Mouse (Mus musculus): ENCODE data around the gene Lemd2.
"Not testable (repeated sequence)": the region's sequence is repeated elsewhere in the genome, so short reads cannot be mapped to it uniquely, and the experiment has no call there.

Gene Lemd2

DNA sequence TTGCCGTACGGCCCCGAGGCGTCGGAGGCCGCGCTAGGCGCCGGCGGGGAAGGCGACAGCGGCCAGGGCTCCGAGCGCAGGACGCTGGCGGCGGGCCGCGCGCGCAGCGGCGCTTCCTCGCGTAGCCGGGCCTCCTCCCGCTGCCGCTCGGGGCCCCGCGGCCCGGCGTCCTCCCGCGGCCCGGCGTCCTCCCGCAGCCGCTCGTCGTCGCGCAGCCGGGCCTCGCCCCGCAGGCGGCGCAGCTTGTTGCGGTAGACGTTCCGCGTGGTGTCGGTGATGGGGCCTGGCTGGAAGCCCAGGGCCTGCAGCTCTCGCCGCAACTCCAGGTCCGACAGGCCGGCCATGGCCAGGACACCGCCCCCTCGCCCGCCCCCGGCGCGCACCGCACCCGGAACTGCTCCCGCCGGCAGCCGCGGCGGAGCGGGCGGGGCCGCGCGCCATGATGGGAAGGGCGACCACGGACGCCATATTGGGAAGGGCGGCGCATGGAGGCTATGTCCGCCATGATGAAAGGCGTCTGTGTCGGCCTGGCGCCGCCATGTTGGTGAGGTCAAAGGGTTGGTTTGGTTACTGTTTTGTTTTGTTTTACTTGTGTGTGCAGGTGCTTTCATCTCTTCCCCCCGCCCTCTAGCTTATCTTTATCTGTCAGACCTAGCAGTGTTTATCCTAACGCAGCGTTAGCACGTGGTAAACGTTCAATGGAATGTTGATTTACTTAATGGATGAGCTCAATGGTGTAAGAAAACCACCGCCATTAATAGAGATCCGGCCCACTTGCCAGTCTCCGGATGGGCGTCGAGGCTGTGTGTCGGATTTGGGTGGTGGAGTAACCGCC is at the start of gene Lemd2:
Lemd2 (minus strand) TSS at position 395 of the 835 bp plus-strand sequence.
- peak; percentile 99 for DNase-seq

DNA sequence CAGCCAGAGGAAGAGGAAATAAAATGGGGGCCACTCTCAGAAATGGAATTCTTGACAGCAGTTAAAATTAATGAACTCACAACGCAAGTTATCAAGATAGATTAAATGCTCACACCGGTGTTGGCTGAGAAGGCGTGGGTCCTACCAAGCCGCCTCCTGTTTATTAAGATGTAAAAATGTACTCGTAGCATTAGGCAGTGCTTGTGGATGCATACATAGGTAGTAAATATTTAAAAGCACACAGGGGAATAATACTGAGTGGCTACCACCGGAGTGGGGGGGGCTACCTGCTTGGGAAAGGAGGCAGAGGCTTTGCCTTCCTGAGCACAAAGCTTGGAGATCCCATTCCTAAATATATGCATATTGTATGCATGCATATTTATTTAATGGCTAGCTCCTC is 46.9 kb upstream of the Lemd2 start:
- DNase-seq = no peak

DNA sequence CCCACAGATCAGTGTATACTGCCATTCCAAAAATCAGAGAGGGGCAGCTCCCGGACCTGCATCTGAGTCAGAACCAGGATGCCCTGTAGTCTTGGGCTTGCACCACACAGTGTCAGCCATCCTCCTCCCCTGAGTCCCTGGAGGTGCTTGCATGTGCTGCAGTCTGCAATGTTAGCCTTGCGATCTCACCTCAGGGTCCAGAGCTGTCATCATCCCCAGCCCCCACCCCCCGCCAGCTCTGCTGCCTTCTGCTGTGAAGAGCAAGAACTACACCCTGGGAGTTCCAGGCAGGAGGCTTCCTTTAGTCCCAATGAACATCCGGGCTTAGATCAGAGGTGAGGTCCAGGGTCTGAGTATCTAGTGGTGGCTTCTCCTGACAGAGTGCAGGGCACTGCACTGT is 46.2 kb upstream of the Lemd2 start:
- no peak for DNase-seq

DNA sequence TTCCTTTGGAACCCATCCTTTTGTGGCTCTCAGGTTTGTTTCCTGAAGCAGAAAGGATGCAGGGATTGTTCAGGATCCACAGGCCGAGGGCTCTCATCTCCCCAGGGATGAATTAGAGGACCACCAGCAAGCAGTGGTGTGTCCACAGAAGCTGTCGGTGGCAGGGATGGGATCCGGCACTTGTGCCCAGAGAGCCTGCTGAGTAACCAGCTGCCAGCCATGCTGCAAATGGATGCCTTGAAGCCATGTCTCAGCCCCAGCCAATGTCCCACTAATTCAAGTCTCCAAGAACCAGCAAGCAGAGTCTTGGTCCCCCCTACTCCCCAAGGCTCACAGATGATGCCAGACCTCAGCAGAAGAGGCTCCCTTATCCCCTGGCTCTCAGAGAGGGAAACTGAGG is 44.8 kb upstream of the Lemd2 start:
- DNase-seq = no peak

DNA sequence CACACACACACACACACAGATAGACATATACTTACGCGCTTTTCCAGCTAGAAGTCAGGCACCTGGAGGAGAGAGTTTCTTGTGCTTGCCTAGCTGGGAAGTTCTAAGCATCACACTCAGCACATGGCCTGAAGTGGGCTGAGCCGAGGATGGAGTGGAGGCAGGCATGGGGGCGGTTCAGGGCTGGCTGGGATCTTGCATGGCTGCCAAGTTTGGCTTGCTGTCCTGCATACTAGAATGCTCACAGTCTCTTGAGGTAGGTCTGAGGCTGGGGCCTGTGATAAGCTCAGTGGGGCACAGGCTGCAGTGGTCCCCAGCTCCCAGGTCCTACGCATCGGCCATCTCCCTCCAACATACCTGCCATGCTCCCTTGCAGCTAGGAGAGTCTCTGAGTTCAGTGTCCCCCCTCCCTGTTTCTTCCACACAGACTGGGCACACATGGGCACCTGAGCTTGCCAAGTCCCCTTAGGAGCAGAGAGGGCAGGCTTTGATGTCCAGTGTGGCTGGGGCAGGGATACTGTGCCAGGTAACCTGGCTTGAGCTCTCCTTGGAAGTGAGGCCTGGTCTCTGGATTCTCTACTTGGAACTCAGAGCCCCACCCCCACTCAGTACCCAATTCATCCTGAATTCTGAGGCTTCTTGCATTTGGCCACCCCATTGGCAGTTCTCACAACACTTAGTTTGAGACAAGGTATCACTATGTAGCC is 43.6 kb upstream of the Lemd2 start:
- DNase-seq = no peak

DNA sequence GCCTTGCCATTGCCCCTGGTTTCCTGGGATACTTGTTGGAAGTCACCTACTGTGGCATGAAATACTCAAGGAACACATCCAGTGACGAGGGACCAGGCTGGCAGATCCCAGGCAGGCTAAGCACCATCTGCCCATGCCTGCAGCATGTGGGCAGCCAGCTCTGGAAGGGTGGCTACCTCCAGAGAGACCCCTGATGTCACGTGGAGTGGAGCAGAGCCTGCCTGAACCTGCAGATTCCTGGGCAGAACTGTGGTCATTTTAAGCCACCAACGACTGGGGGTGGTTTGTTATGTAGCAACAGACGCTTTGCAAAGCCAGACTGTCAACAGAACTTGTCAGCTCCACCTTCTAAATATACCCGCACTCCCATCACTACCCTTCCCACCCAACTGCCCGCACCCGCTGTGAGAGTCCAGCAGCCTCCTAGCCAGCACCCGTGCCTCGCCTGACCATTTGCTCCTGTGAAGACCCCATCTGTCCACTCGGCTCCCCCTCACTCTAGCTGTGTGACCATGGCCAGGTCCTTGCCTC is 41.6 kb upstream of the Lemd2 start:
- no peak for DNase-seq

DNA sequence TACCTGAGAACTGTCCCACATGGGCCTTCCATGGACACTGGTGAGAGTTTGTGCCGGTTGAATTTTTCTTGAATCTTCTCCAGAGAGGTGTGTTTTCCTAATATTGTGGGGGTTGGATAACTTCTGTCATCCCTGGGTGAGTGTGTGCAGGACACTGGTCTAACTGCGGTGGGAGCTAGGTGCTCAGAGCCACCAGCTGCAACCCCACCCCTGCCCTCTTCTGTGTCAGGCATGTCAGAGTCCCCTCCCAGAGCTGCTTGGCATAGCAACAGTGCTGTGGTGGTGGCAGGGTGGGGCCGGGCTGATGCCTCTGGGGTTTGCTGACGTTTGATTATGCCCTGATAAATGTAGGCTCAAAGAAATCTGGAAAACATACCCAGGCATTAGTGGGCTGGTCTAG is 40.6 kb upstream of the Lemd2 start:
- DNase-seq = no peak

DNA sequence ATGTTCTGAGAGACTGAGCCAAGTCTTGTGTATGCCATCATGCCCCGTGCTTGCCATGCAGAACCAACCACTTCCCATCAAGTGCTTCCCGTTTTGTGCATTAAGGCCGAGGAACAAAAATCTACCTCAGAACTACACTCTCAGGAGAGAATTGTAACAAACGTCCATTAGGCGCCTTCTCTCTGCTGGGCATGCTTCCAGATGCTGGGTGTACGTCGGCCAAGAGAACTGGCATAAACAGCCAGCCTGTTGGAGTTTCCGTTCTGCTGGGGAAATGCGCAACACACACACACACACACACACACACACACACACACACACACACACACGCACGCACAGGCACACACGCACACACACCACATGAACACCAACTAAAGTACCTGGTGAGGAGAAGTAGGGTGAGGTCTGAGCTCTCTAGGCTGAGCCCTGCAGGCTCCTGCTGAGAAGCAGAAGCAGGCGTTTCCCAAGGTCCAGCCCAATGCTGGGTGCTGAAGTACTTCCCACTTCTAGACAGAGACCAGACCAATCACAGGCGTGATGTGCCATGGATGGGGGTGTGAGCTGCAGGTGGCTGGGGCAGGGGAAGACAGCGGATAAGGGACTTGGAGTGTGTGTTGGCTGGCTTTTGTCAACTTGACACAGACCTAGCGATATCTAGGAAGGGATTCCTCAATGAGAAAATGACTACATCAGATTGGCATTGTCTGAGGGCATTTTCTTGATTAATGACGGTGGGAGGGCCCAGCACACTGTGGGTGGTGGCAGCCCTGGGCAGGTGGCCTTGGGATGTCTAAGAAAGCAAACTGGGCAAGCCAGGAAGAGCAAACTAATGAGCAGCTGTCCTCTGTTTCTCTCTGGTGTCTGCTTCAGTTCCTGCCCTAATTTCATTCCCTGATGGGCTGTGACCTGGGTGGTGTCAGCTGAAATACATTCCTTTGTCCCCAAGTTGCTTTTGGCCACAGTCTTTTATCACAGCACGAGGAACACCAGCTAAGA is 38.2 kb upstream of the Lemd2 start:
- DNase-seq = no peak

DNA sequence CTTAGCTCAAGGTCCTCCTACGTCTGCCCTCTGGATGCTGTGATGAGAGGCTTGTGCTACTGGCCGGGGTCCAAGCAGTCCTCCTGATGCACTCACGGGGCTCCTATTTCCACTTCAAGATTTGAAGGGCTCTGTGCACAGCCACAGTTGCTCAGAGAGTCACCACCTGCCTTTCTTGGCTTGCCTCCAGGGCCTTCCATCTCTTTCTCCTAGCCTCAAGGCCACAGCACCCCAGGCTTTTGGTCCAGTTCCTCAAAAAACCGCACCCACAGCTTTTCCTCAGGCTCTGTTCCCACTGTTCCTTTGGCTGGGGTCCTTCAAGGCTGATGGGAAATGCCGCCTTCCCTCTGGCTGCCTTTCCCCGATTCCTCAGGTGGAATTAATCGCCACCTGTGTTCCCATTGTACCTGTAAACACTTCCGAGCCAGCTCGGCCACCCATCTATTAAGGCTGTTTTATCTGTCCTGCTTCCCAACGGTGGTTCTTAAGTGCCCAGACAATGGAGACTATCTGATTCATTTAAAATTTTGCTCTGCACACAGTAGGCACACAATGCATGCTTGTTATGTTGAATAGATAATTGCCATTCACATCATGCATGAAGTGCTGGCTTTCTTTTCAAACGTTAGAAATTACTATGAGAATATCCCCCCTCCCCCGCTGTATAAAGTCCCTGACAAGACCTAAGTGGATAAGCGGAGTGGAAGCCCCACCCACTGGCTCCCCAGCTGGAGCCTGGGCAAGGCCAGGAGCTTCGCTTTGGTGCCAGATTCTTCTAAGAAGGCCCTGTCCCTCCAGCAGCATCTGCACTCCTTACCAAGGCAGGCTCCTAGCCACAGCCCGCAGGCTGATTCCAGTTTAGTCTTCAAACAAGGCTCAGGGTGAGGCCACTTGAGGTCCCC is 36.5 kb upstream of the Lemd2 start:
- DNase-seq = no peak

DNA sequence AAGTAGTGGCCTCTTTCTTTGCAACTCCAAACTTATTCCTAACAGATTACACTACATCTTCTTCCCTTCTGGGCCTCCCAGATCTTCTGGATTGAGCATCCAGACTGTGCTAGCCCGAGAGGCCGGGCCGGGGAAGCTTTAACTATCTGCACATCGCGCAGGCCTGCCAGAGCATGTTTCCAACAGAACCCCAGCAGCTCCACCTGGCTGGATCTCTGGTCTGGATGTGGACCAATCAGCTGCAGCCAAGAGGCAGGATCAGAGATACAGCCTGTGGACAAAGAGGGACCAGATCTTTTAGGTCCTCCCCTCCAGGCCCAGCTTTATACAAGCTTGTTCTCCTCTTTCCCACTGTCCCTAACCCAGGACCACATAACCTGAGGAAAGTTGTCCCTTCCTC is 35.7 kb upstream of the Lemd2 start:
- DNase-seq = no peak

DNA sequence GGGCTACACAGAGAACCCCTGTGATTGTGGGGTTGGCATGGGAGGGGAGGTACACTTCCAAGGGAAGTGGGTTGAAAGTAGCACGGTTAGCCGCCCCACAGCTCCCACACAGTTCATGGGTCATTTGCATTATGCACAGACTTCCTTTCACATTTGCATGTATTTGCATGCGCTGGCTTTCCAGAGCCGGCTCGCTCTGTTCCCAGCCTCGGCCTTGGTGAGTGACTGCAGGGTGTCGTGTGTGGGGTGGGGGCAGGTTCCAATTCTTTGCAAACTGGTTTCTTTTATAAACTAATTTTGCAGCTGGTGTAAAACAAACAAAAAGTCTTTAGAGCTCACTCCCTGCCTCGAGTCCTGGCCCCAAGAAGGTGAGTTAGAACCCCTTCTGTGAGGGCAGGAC is 34.4 kb upstream of the Lemd2 start:
- no peak for DNase-seq

DNA sequence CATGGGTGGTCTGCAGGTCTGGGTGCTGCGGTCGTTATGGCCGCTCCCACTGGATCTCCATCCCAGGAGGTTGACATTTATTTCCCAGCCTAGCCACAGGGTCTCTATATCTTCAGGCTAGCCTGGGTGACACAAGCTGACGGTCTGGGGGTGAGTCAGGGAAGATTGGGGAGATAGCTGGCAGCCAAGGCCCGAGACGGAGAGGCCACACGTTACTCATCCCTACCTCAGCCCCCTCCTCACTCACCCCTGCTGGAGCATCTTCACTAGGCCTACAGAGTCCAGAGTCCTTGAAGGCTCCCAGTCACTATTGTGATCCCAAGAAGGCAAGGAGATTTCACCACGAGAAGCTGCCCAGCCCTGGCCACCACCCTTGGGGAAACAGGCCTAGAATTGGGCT is 33.5 kb upstream of the Lemd2 start:
- no peak for DNase-seq

DNA sequence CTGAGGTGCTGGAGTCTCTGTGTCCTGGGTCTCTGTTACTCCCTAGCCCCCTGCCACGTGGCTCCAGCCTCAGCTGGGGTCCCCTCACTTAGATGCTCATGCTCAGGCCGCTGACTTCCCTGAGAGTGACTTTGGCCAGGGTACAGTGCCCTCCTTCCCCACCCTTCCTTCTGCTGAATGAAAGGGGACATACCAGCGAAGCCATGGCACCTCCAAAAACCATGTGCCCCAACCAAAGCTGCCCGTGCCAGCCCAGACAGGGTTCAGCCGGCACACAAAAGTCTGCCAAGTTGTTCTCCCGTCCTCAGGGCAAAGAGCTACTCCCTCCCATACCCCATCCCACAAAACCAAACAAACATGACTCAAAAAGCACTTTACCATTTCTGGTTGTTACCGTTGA is 29.0 kb upstream of the Lemd2 start:
- DNase-seq = no peak

DNA sequence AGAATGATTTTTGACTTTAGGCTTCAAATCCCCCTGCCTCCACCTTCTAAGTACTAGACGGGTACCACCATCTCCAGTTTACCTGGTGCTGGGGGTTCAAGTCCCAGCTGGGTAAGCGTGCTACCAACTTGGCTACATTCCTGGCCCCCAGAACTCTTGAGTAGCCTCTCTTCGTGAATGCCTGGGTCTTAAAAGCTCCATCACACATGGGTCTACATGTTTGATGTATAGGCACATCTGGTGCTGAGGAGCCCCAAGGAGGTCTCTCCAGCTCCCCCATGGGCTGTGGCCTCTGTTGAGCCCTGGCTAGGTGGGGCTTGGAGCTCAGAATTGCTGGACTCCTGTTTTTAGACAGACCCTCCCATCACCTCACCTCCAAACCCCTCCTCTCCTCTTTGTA is 27.9 kb upstream of the Lemd2 start:
- DNase-seq = no peak

DNA sequence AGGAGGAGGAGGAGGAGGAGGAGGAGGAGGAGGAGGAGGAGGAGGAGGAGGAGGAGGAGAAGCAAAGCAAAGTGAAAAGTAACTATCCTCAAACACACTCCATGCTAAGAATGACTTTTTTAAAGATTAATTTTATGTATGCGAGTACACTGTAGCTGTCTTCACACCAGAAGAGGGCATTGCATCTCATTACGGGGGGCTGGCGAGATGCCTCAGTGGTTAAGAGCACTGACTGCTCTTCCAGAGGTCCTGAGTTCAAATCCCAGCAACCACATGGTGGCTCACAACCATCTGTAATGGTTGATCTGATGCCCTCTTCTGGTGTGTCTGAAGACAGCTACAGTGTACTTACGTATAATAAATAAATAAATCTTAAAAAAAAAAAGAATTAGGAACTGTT is 27.3 kb upstream of the Lemd2 start:
- DNase-seq = not testable (repeated sequence)

DNA sequence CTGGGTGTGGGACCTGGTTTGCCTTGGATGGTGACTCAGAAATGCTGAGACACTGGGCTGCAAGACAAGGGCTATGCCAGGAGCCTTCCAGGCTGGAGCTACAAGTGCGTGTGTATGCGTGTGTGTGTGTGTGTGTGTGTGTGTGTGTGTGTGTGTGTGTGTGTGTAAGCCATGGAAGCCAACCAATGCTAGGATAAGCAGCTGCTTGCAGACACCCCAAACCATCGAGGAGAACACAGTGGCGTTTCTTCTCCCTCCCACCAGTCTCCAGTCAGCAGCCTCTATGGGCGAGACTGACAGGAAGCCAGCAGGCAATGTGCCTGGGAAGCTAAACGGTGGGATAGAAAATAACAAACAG is 26.9 kb upstream of the Lemd2 start:
- no peak for DNase-seq

DNA sequence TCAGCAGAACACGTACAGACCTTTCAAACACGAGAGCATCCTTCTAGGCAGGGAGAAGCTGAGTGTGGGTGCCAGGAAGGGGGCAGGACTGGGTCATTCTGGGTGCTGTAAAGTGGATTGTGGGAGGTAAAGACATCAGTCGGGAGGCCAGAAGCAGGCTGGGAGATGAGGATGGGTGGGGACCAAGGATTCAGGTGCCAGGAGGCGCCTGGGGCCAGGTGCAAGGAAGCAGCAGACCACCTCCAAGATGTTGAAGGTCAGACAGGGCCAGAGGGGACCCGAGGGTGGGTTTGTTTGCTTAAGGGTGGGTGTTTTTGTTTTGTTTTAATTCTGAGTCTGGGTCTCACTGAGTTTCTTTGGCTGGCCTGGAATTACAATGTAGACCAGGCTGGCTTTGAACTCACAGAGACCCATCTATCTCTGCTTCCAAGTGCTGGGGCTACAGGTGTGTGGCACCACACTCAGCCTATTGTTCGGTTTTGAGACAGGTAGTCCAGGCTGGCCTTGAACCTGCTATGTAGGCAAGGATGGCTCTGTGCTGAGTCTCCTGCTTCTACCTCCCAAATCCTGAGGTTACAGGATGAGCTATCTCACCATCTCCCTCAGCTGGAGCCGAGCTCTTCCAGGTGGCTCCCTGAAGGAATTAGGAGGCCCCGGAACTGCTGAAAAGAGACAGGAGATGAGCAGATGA is 26.3 kb upstream of the Lemd2 start:
- no peak for DNase-seq

DNA sequence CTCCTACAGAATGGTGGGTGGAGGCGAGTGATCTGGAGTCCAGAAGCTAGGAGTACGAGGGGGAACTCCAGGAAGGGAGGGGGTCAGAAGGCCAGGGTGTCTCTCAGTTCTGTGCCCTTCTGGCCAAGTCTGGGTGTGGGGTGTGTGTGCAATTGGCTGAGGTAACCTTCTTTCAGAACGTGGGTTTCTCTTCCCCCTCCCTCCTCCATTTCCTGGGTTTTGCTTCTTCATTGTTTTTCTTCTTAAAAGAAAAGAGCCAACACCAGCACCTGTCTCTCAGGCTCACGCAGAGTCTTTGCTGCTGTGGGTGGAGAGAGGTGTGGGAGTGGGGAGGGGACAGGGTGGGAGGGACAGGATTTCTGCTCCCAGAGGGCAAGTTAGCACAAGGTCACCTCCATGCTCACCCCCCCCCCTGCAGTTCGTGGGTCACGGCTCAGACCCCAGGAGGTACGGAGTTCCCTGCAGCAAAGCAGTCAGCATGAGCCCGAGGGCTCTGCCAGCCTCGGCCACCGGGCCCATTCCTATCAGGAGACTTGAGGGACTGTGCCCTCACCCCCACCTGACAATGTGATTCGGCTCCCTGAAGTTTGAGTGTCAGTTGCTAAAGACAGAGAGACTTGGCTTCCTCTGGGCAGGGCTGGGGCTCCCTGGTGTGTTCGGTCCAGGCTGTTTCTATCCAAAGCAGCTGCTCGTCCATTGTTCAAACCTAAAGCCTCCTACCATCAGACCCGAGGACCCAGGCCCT is 25.6 kb upstream of the Lemd2 start:
- DNase-seq = no peak

DNA sequence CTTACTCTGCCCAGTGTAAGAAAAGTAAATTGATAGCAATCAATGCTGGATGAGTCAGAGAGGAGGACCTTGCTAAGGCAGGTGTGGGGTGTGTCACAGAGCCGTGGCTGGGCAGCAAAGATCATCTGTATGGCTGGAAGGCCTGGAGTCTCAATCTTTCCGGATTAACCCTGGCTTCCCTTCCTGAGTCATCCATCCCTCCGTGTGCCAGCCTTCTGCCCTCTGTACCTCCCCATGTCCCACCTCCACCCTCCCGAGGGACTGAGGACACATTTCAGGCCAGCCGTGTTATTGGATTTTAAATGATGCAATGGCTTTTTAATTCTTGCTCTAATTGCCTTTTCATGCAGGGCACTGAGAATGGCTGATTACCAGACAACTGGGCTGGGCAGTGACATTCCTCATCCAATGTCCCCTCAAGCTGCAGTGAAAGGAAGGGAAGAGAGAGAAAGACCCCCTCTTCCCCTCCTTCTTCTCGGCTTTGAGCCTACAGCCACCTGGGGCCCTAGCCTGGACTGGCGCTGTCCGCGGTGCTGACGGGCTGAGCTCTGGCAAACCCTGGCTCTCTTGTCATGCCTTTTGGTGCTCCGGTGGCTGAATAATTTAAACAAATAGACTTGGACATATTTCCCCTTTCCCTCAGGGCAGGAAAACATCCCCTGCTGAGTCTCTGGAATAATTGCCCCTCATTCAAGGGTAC is 24.1 kb upstream of the Lemd2 start:
- peak; percentile 90 for DNase-seq

DNA sequence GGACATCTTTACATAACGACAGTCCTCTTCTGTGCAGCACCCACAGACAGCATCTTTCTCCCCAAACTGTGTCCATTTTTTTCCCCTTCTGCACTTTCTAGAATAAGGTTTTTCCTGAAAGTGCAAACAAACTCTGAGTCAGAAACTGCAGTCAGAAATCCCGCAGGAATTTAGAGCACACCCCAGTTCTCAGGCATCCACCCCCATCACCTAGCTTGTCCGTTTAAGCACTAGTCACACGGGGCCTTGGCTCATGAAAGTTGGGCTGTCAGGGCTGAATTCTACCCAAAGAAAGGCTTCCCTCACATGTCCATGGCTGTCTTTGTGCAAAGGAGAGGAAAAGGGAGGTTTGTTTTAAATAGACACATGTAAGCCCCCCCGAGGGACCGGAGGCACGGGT is 23.0 kb upstream of the Lemd2 start:
- DNase-seq = no peak
